Mouse (Mus musculus) G1E (cell line): ENCODE measurements around the gene Slc39a8.

Source experiments
- CTCF ChIP-seq: IDR thresholded peaks from 2 replicates; pipeline ENCODE4 v1.5.1; 2012; ENCODE audit warnings: low read depth, low read length, inconsistent platforms, mixed read lengths
- GATA1 ChIP-seq: IDR thresholded peaks from 2 replicates; pipeline ENCODE4 v1.6.1; 2012; ENCODE audit warnings: borderline replicate concordance, low read length, inconsistent platforms, mixed read lengths
- GATA2 ChIP-seq: IDR thresholded peaks from 2 replicates; pipeline ENCODE4 v1.6.1; 2012; ENCODE audit warnings: low read depth, low read length, inconsistent platforms, borderline replicate concordance
- POLR2AphosphoS5 ChIP-seq: IDR thresholded peaks from 2 replicates; pipeline ENCODE4 v1.6.1; 2012; ENCODE audit warnings: low read depth, low read length, inconsistent platforms; ENCODE audit not compliant: insufficient replicate concordance
- TAL1 ChIP-seq: conservative IDR thresholded peaks from 2 replicates; pipeline ENCODE4 v1.6.1; 2012; ENCODE audit warnings: low read depth, low read length, inconsistent platforms, mixed read lengths

GRCm38 (mm10) chr3:135857134-135857533 lies 32.1 kb downstream of the Slc39a8 start:
- TF ChIP-seq GATA1 (no peak), CTCF (no peak), POLR2AphosphoS5 (no peak), TAL1 (no peak), GATA2 (no peak)
